Mouse (Mus musculus) E14TG2a.4 (cell line): ENCODE measurements at regions not wholly inside any gene's neighbourhood (a gene's known extent, or its start where the extent isn't known, plus 50 kb on each side); places are given as distances from the start of the nearest gene placed in this dataset.

Experiments
- CTCF ChIP-seq: conservative IDR thresholded peaks from 2 replicates; pipeline ENCODE4 v1.5.1; 2014; ENCODE audit warnings: low read length
- NANOG ChIP-seq: IDR thresholded peaks from 2 replicates; pipeline ENCODE4 v1.6.1; 2014; ENCODE audit warnings: borderline replicate concordance, low read length, mixed read lengths
- POU5F1 ChIP-seq: IDR thresholded peaks from 2 replicates; pipeline ENCODE4 v1.6.1; 2014; ENCODE audit warnings: low read length, borderline replicate concordance

GRCm38 (mm10) chr16:25199984-25200383, 86.6 kb upstream of the Tprg start:
- TF ChIP-seq CTCF (no peak), NANOG (no peak), POU5F1 (no peak)
